Mouse (Mus musculus) midbrain, embryonic 11.5 days (tissue): ENCODE measurements around the gene 1700029I15Rik. TPM values are rescaled to one million over a fixed set of nuclear protein-coding genes. Genes with fewer than 3 reads are reported as not detected.

ENCODE experiments used
- ATAC-seq: fragments of 200-750 bp; cut with Nextera tagmentation; 2 replicates; pipeline ENCODE4 v1.8.0; 2017; ENCODE audit warnings: moderate TSS enrichment, moderate library complexity; ENCODE audit not compliant: low FRiP score
- DNase-seq: peaks from one replicate; pipeline ENCODE4 v3.0.0; 2015; ENCODE audit warnings: low spot score; ENCODE audit errors: missing footprints
- H3K27ac ChIP-seq: fragments of 300-500 bp; sonication (generic); 2 replicates; pipeline ENCODE4 v1.5.1; 2014; ENCODE audit warnings: low read depth, low read length
- H3K27me3 ChIP-seq: fragments of 300-500 bp; sonication (generic); 2 replicates; pipeline ENCODE4 v1.6.1; 2014; ENCODE audit warnings: mild to moderate bottlenecking, low read length, moderate library complexity, mixed read lengths; ENCODE audit not compliant: control insufficient read depth, insufficient read depth
- H3K36me3 ChIP-seq: fragments of 300-500 bp; sonication (generic); 2 replicates; pipeline ENCODE4 v1.6.1; 2014; ENCODE audit warnings: mild to moderate bottlenecking, low read length, moderate library complexity, mixed read lengths; ENCODE audit not compliant: control insufficient read depth, insufficient read depth
- H3K4me1 ChIP-seq: fragments of 300-500 bp; sonication (generic); 2 replicates; pipeline ENCODE4 v1.6.1; 2014; ENCODE audit warnings: low read length; ENCODE audit not compliant: control insufficient read depth, insufficient read depth
- H3K4me2 ChIP-seq: fragments of 300-500 bp; sonication (generic); 2 replicates; pipeline ENCODE4 v1.6.1; 2014; ENCODE audit warnings: mild to moderate bottlenecking, moderate library complexity
- H3K4me3 ChIP-seq: fragments of 300-500 bp; sonication (generic); 2 replicates; pipeline ENCODE4 v1.5.1; 2014; ENCODE audit warnings: low read depth, low read length
- H3K9ac ChIP-seq: fragments of 300-500 bp; sonication (generic); 2 replicates; pipeline ENCODE4 v1.6.1; 2014; ENCODE audit warnings: low read length
- H3K9me3 ChIP-seq: fragments of 300-500 bp; sonication (generic); 2 replicates; pipeline ENCODE4 v1.6.1; 2016; ENCODE audit warnings: low read length; ENCODE audit not compliant: control insufficient read depth
- WGBS: fragments of 180-500 bp; shearing (Covaris S2); extraction: QIAGEN DNeasy Blood & Tissue Kit; methylation state at CpG from one replicate; pipeline ENCODE4 v1.1.7; 2014; 5-methylcytosine and 5-hydroxymethylcytosine counted together
- polyA plus RNA-seq: library from polyadenylated mRNA; unstranded; fragments of >200 nt; fragmentation: Nextera tagmentation; extraction: Ambion mirVana; gene quantifications from 2 replicates; pipeline ENCODE4 v1.2.1, GENCODE M21; 2014

The 1700029I15Rik gene
- polyA plus RNA-seq, 1 experiment from 2014 or later, result 1.5 TPM

DNA sequence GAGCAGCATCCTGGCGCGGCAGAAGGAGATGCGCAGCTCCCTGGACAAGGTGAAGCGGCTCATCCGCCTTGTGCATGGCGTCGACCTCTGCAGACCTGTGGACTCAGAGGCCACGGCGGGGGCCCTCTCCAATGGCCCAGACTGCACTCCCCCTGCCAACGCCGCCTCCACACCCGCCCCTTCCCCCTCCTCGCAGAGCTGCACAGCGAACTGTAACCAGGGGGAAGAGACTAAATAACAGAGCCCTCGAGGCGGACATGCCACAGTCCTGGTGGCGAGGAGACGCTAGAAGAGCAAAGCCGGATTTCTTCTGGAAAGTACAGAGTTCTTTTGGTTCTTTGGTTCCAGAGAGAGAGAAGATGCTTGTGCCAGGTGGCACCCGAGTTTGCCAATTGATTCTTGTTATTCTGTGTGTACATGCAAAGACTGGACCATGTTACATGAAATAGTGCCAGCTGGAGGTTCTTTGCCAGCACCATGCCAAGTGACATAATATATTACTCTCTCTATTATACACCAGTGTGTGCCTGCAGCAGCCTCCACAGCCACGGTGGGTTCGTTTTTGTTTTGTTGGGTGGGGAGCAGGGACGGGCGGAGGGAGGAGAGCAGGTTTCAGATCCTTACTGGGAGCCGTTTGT lies 22.0 kb upstream of the 1700029I15Rik start:
- Histone ChIP-seq H3K9ac (no peak overlapping the region), H3K9me3 (no peaks in the 10 kb centered on the region), H3K4me2 (no peak overlapping the region), H3K27me3 (no peaks in the 10 kb centered on the region), H3K27ac (no peak overlapping the region), H3K4me3 (no peak overlapping the region), H3K4me1 (no peaks in the 10 kb centered on the region), H3K36me3 (peaks cover 12% of the 10 kb centered on the region; the same call in 1 of the 2 replicates)
- WGBS, result 72% methylated on average over 25 of the region's 25 CpGs
- ATAC-seq (no peak), DNase-seq (no peak)

DNA sequence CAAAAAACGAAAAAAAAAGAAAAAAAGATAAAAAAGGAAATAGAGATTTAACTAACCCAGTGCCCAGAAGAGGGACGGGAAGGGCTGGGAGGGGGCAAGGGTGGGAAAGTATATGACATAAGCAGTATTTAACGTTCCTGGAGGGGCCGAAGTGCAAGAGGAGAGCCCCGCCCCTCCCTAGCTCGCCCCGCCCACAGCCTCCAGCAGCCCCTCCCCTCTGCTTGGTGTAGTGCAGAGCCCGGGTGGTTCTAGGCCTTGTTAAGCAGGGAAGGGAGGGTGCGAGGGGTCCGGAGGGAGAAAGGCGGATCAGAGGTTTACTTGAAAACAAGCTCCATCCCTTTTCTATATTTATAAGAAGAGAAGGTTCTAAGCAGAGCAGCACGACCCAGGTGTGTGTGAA lies 21.4 kb upstream of the 1700029I15Rik start:
- H3K9me3 ChIP-seq, result no peaks in the 10 kb centered on the region
- no peak overlapping the region for H3K9ac ChIP-seq
- H3K27me3 ChIP-seq, result no peaks in the 10 kb centered on the region
- H3K36me3 ChIP-seq, result peaks cover 12% of the 10 kb centered on the region; the same call in 1 of the 2 replicates
- DNase-seq (no peak), ATAC-seq (peak; percentile 59)
- H3K4me2 ChIP-seq, result no peak overlapping the region
- no peak overlapping the region for H3K27ac ChIP-seq
- 19% methylated on average over 12 of the region's 12 CpGs for WGBS
- H3K4me3 ChIP-seq, result no peak overlapping the region
- no peaks in the 10 kb centered on the region for H3K4me1 ChIP-seq

DNA sequence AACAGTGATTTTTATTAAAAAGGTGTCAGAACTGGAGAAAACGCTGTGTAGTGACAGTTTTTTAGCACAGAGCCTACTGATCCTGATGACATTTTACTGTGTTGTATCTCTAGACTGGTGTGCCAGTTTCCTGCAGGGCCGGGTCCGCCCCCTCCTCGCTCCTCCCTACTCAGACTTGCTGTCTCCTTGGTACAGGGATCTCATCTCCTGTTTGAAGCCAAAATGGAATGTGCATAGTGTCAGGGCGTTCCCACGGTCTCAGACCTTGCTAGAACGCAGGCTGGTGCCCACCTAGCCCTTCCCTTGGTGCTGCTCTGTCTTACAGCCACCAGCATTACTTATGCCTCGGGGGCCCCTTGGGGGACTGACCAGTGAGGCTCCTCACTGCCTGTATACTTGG lies 20.5 kb upstream of the 1700029I15Rik start:
- H3K27me3 ChIP-seq, result no peaks in the 10 kb centered on the region
- H3K36me3 ChIP-seq, result peaks cover 12% of the 10 kb centered on the region; the same call in 1 of the 2 replicates
- DNase-seq, result no peak
- no peak for ATAC-seq
- 80% methylated on average over 8 of the region's 8 CpGs for WGBS
- H3K4me3 ChIP-seq, result no peak overlapping the region
- H3K9ac ChIP-seq, result no peak overlapping the region
- H3K4me1 ChIP-seq, result no peaks in the 10 kb centered on the region
- H3K9me3 ChIP-seq, result no peaks in the 10 kb centered on the region
- H3K4me2 ChIP-seq, result no peak overlapping the region
- no peak overlapping the region for H3K27ac ChIP-seq

DNA sequence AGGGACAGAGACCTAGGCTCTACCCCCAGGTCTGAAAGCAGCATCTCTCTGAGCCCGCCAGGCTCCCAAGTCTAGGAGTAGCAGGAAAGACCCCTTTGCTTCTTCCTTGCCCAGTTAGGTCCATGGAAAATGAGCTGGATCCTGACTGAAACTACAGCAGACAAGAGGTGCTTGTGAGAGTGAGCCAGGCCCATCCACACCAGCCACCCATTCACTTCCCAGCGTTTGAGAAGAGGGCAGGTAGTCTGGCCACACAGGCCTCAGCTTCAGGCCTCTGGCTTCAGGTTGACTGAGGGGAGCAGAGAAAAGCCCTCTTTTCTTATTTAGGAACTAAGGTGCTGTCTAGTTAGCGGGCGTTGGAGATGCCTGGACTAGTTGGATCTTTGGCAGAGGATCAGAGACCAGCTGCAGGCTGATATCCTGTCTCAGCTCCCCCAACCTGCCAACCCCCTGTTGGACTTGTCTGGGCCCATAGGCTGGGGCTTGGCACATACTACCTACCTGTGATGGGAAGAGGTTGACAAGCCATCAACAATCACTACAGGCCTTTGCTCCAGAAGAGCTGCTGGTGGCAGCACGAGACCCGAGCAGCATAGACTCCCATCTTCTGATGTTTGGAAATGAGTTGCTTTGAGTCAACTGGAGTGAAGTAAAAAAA lies 19.6 kb upstream of the 1700029I15Rik start:
- no peak overlapping the region for H3K27ac ChIP-seq
- no peaks in the 10 kb centered on the region for H3K9me3 ChIP-seq
- H3K4me2 ChIP-seq, result no peak overlapping the region
- H3K4me1 ChIP-seq, result no peaks in the 10 kb centered on the region
- H3K4me3 ChIP-seq, result no peak overlapping the region
- DNase-seq (no peak), ATAC-seq (no peak)
- H3K9ac ChIP-seq, result no peak overlapping the region
- H3K36me3 ChIP-seq, result peaks cover 9% of the 10 kb centered on the region; the same call in 1 of the 2 replicates
- 90% methylated on average over 6 of the region's 6 CpGs for WGBS
- no peaks in the 10 kb centered on the region for H3K27me3 ChIP-seq

DNA sequence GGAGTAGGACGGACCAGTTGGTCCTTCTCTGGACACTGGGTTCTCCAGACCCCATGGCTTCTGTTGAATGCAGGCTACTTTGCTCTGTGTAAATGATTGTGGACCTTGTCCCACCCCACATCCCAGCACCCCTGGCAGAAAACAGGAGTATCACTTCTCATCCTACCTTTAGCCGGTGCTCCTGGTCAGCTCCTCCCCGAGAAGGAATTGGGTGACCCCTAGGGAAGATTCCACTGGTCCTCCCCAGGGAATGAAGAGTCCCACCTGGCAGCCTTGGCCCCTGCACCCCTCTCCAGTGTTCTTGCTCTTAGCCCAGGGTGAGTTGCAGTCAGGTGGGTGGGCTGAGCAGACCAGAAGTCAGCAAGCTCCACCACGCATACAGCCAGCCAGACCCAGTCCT lies 18.3 kb upstream of the 1700029I15Rik start:
- DNase-seq (no peak), ATAC-seq (no peak)
- H3K36me3 ChIP-seq, result peaks cover 7% of the 10 kb centered on the region; the same call in 1 of the 2 replicates
- no peaks in the 10 kb centered on the region for H3K9me3 ChIP-seq
- H3K9ac ChIP-seq, result no peak overlapping the region
- no peak overlapping the region for H3K27ac ChIP-seq
- H3K27me3 ChIP-seq, result no peaks in the 10 kb centered on the region
- peaks cover under 1% of the 10 kb centered on the region; the same call in 1 of the 2 replicates for H3K4me1 ChIP-seq
- WGBS, result 93% methylated on average over 4 of the region's 4 CpGs
- no peak overlapping the region for H3K4me3 ChIP-seq
- no peak overlapping the region for H3K4me2 ChIP-seq

DNA sequence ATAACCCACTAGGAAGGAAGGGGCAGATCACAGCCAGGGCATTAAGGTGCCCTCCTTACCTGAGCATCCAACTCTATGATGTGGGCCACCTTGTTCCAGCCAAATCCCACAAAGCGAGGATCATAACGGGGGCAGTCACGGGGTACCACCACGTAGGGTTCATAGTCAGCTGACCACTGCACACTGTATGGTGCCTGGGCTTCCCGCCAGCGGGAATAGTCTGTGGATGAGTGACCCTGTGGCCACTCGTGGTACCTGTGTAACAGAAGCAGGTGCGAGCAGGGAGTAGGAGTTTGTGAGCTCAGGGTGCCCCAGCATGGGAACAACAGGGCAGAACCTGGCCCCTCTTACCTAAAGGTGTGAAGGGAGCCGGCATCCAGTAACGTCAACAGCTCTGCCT lies 16.8 kb upstream of the 1700029I15Rik start:
- ATAC-seq (no peak), DNase-seq (no peak)
- H3K4me3 ChIP-seq, result no peak overlapping the region
- peaks cover 4% of the 10 kb centered on the region for H3K27me3 ChIP-seq
- 96% methylated on average over 10 of the region's 10 CpGs for WGBS
- no peaks in the 10 kb centered on the region; the same call in 1 of the 2 replicates for H3K36me3 ChIP-seq
- peaks cover 6% of the 10 kb centered on the region for H3K4me1 ChIP-seq
- H3K9ac ChIP-seq, result no peak overlapping the region
- H3K4me2 ChIP-seq, result no peak overlapping the region
- H3K27ac ChIP-seq, result no peak overlapping the region
- no peaks in the 10 kb centered on the region for H3K9me3 ChIP-seq

DNA sequence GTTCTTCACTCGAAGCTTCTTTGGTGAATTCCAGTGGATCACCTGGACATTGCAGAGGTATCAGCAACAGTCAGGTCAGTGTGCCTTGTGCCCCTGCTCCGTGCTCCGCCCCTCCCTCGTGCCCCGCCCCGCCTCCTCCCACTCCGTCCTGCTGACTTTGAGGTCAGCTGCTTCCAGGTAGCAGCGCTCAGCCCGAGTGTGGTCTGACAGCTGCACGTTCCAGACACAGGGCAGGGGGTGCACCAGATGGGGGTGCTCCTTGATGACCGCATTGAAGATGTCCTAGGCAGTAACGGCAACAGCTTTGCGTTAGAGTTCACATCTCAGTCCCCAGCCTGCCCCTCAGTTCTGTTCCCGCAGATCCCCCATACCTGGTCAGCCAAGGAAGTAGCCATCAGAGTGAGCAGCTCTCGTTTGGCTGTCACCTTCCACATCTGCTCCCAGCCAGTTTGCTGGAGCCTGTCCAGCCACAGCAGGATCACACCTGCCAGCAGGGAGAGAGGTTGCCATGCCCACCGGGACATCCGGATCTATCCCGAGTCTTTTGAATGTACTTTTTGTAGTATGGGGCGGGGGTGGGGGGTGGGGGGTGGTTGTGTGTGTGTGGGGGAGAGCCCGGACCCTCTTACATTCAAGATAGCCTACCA lies 14.8 kb upstream of the 1700029I15Rik start:
- H3K27me3 ChIP-seq, result peaks cover 8% of the 10 kb centered on the region
- ATAC-seq (no peak), DNase-seq (no peak)
- H3K36me3 ChIP-seq, result no peaks in the 10 kb centered on the region; the same call in 1 of the 2 replicates
- WGBS, result 54% methylated on average over 20 of the region's 20 CpGs
- no peak overlapping the region for H3K4me2 ChIP-seq
- H3K9ac ChIP-seq, result no peak overlapping the region
- no peak overlapping the region for H3K27ac ChIP-seq
- no peak overlapping the region for H3K4me3 ChIP-seq
- no peaks in the 10 kb centered on the region for H3K9me3 ChIP-seq
- H3K4me1 ChIP-seq, result peaks cover 26% of the 10 kb centered on the region

DNA sequence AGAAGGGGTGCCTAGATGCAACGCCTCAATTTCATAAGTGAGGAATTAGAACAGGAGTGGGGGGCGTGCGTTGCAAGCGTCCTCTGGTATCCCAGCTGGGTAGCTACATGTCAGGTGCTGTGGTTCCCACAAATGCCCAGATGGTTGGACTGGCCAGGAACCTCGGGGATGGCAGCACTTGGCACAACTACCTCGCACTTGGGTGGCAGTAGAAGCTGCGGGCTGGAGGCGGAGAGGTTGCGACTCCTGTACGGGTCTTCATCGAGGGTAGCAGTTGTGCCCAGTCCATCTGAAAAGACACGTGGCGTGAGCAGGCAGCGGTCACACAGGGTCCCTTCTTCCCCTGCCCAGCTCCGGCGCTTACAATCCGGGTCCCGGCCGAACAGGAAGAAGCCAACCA lies 12.0 kb upstream of the 1700029I15Rik start:
- peak overlapping the region; percentile 41 for H3K4me2 ChIP-seq
- DNase-seq, result peak; percentile 91
- peaks cover 39% of the 10 kb centered on the region for H3K4me1 ChIP-seq
- WGBS, result 7% methylated on average over 19 of the region's 19 CpGs
- H3K9me3 ChIP-seq, result no peaks in the 10 kb centered on the region
- peak overlapping the region; percentile 50 for H3K9ac ChIP-seq
- peak overlapping the region; percentile 25 for H3K4me3 ChIP-seq
- H3K27ac ChIP-seq, result no peak overlapping the region
- no peak for ATAC-seq
- peaks cover 8% of the 10 kb centered on the region for H3K27me3 ChIP-seq
- no peaks in the 10 kb centered on the region for H3K36me3 ChIP-seq
